18 mouse cellular contexts compared by ENCODE assay signal in the genomic region with DNA sequence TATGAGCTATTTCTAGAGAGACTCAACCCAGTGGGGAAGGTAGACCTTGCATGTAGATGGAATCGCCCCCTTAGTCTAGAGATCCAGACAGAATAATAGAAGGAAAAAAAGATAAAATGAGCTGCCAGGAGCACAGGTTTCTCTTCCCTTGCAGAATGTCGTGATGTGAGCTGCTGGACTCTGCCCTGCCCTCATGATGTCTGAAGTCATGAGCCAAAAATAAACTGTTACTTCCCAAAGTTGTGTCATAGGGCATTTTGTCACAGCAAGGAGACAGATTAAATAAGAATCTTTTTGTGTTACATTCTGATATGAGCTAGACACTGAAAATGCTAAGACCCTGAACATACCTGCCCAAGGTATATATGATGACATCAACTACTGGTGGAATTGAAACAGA.
DNase-seq lines count a peak whose midpoint lies in the region; TF ChIP-seq lines count a peak whose summit lies in the region.
"Had no signal": no experiment of that assay in that cellular context is flagged by ENCODE, and none has a peak within 500 bp of the region (broad histone marks: within the 10 kb centered on the region; RNA-seq: fewer than 3 reads in every experiment).

No protein-coding gene starts in this region.

- H3K79me2 ChIP-seq in heart, adult 2 months (replicated peaks; ENCODE audit: control insufficient read depth, insufficient read depth, low read length), result no peaks in the 10 kb centered on the region
- no peaks in the 10 kb centered on the region for H3K79me2 ChIP-seq in liver, adult 2 months (ENCODE audit: control insufficient read depth, insufficient read depth, low read length)

- peak in 1 of 2 experiments; percentile 13 for DNase-seq in heart, adult 2 months
- no peak for DNase-seq in heart, postnatal 14 days
- DNase-seq in kidney, adult 2 months, result peak; percentile 42
- DNase-seq in kidney, adult 18-20 months, result no peak
- peak; percentile 66 for DNase-seq in liver, adult 2 months (ENCODE audit: extremely low read depth, low read depth, low spot score)
- no peak for DNase-seq in liver
- DNase-seq in yolk sac, embryonic 10.5 days (ENCODE audit: low spot score), result peak; percentile 15
- no peak for DNase-seq in urinary bladder, postnatal 4 days (ENCODE audit: low spot score in 2 of 2)
- DNase-seq: adrenal gland, postnatal 10 days; cerebellum, adult 11-12 months; cerebellum, adult 9-10 months; cerebellum, postnatal 25 days; gastrocnemius, postnatal 36 days; heart, adult 11 months; heart, postnatal 36 days had no signal

- H3K9ac ChIP-seq in heart, adult 2 months (ENCODE audit: low read depth, low read length), result no peak overlapping the region
- no peak overlapping the region for H3K9ac ChIP-seq in liver, adult 2 months (ENCODE audit: low read depth, low read length)
- H3K9ac ChIP-seq: embryonic facial prominence, embryonic 12.5 days; forebrain, embryonic 15.5 days; hindbrain, embryonic 15.5 days had no signal

- no peaks in the 10 kb centered on the region for H3K4me1 ChIP-seq in heart, adult 2 months (ENCODE audit: control insufficient read depth, insufficient read depth, low read length)
- H3K4me1 ChIP-seq in kidney, adult 2 months (ENCODE audit: control insufficient read depth, insufficient read depth, low read length), result no peaks in the 10 kb centered on the region
- H3K4me1 ChIP-seq in liver, adult 2 months (ENCODE audit: control insufficient read depth, insufficient read depth, low read length), result no peaks in the 10 kb centered on the region
- H3K4me1 ChIP-seq: embryonic facial prominence, embryonic 12.5 days; forebrain, embryonic 15.5 days; hindbrain, embryonic 15.5 days had no signal

- TF ChIP-seq POLR2A in heart, adult 2 months (IDR thresholded peaks at IDR 0.05; ENCODE audit: insufficient read depth, low read depth, low read length), result no peak
- TF ChIP-seq POLR2A in kidney, adult 2 months (IDR thresholded peaks at IDR 0.05; ENCODE audit: low read depth, low read length), result no peak
- no peak for TF ChIP-seq POLR2A in liver, adult 2 months (IDR thresholded peaks at IDR 0.05; ENCODE audit: extremely low read depth, insufficient read depth, low read length)

- 54% methylated on average over 2 of the region's 2 CpGs for WGBS in heart, adult 2 months
- 68% methylated on average over 2 of the region's 2 CpGs for WGBS in kidney, adult 2 months
- 48% methylated on average over 2 of the region's 2 CpGs for WGBS in liver, adult 2 months

- peak overlapping the region; percentile 11; the same call in 1 of the 2 replicates for H3K27ac ChIP-seq in heart, adult 2 months
- H3K27ac ChIP-seq in kidney, adult 2 months (ENCODE audit: insufficient read depth, low read depth, low read length), result no peak overlapping the region
- H3K27ac ChIP-seq in liver, adult 2 months (replicated peaks; ENCODE audit: insufficient read depth, low read depth, low read length), result no peak overlapping the region
- H3K27ac ChIP-seq: embryonic facial prominence, embryonic 12.5 days; forebrain, embryonic 15.5 days; hindbrain, embryonic 15.5 days had no signal

- intact Hi-C loops in heart, adult 2 months (cut with DNase I), result no loop called here
- intact Hi-C loops in heart, postnatal 14 days (cut with DNase I), result no loop called here

- no peaks in the 10 kb centered on the region for H3K36me3 ChIP-seq in heart, adult 2 months (ENCODE audit: control insufficient read depth, insufficient read depth, low read length)
- no peaks in the 10 kb centered on the region for H3K36me3 ChIP-seq in kidney, adult 2 months (ENCODE audit: control insufficient read depth, insufficient read depth, low read length)
- H3K36me3 ChIP-seq in liver, adult 2 months (ENCODE audit: control insufficient read depth, insufficient read depth, low read length), result no peaks in the 10 kb centered on the region
- H3K36me3 ChIP-seq: embryonic facial prominence, embryonic 12.5 days; forebrain, embryonic 15.5 days; hindbrain, embryonic 15.5 days had no signal

- TF ChIP-seq EP300 in heart, adult 2 months (IDR thresholded peaks at IDR 0.05; ENCODE audit: insufficient read depth, low read depth, low read length), result no peak

- no peaks in the 10 kb centered on the region for H3K27me3 ChIP-seq in heart, adult 2 months (ENCODE audit: control insufficient read depth, insufficient read depth, low read length)
- H3K27me3 ChIP-seq in kidney, adult 2 months (replicated peaks; ENCODE audit: control insufficient read depth, insufficient read depth, low read length), result no peaks in the 10 kb centered on the region
- H3K27me3 ChIP-seq in liver, adult 2 months (ENCODE audit: control insufficient read depth, insufficient read depth, low read length), result no peaks in the 10 kb centered on the region
- H3K27me3 ChIP-seq: embryonic facial prominence, embryonic 12.5 days; forebrain, embryonic 15.5 days; hindbrain, embryonic 15.5 days had no signal

- no peak overlapping the region for H3K4me3 ChIP-seq in heart, adult 2 months
- H3K4me3 ChIP-seq in kidney, adult 2 months (ENCODE audit: insufficient read depth, low read depth, low read length), result no peak overlapping the region
- H3K4me3 ChIP-seq in liver, adult 2 months (ENCODE audit: insufficient read depth, low read depth, low read length), result no peak overlapping the region
- H3K4me3 ChIP-seq: embryonic facial prominence, embryonic 12.5 days; forebrain, embryonic 15.5 days; hindbrain, embryonic 15.5 days had no signal

- no peak for TF ChIP-seq CTCF in heart, adult 2 months (IDR thresholded peaks at IDR 0.05)
- TF ChIP-seq CTCF in kidney, adult 2 months (conservative IDR thresholded peaks at IDR 0.05; ENCODE audit: insufficient read depth, insufficient read length, low read depth, low read length), result no peak
- TF ChIP-seq CTCF in liver, adult 2 months (IDR thresholded peaks at IDR 0.05; ENCODE audit: low read depth, low read length), result no peak

Comparison
In these comparisons a context has a peak if more than half of its experiments do, and no peak if none do; other contexts are left out.
1. DNase-seq: peak in kidney, adult 2 months (single experiment), liver, adult 2 months (single experiment) and yolk sac, embryonic 10.5 days (single experiment); none in heart, postnatal 14 days (0 of 2), kidney, adult 18-20 months (single experiment), liver (single experiment) and urinary bladder, postnatal 4 days (0 of 2).